ENCODE assay signal across 11 mouse cellular contexts in genomic region chr9:110877888-110878287, GRCm38 (mm10). TPM values are rescaled to one million over a fixed set of nuclear protein-coding genes. Genes with fewer than 3 reads are reported as not detected.
DNase-seq lines count a peak whose midpoint lies in the region; ATAC-seq and TF ChIP-seq lines count a peak whose summit lies in the region.
"Had no signal": no experiment of that assay in that cellular context is flagged by ENCODE, and none has a peak within 500 bp of the region (broad histone marks: within the 10 kb centered on the region; RNA-seq: fewer than 3 reads in every experiment).

No protein-coding gene starts in this region.

- peak; percentile 99 for DNase-seq in heart, adult 11 months
- DNase-seq in thymus, adult 2 months, result no peak
- no peak for DNase-seq in thymus, postnatal 10 days (ENCODE audit: low spot score in 2 of 2)
- DNase-seq in heart, postnatal 4 days, result peak; percentile 88
- DNase-seq in forebrain, embryonic 14.5 days (ENCODE audit: low spot score), result no peak
- no peak for DNase-seq in spleen, postnatal 36 days (ENCODE audit: low spot score in 2 of 2)

- 75% methylated on average over 5 of the region's 5 CpGs for WGBS in heart, embryonic 11.5 days (ENCODE audit: insufficient replicate concordance)
- 80% methylated on average over 5 of the region's 5 CpGs for WGBS in thymus, adult 2 months
- WGBS in forebrain, embryonic 14.5 days, result 86% methylated on average over 5 of the region's 5 CpGs

- no peak overlapping the region for H3K9ac ChIP-seq in heart, embryonic 11.5 days (ENCODE audit: low read depth, low read length)
- no peak overlapping the region for H3K9ac ChIP-seq in forebrain, embryonic 14.5 days (ENCODE audit: low read length)

- H3K27me3 ChIP-seq in heart, embryonic 11.5 days (ENCODE audit: control insufficient read depth, insufficient read depth, low read length), result peaks cover 59% of the 10 kb centered on the region
- no peaks in the 10 kb centered on the region for H3K27me3 ChIP-seq in thymus, adult 2 months (ENCODE audit: control insufficient read depth, insufficient read depth, low read length)
- H3K27me3 ChIP-seq in testis, adult 2 months (ENCODE audit: control insufficient read depth, insufficient read depth, low read length), result no peaks in the 10 kb centered on the region
- H3K27me3 ChIP-seq in forebrain, embryonic 14.5 days (replicated peaks; ENCODE audit: control insufficient read depth, insufficient read depth, low read length), result peaks cover 33% of the 10 kb centered on the region

- TF ChIP-seq POLR2A in thymus, adult 2 months (IDR thresholded peaks at IDR 0.05; ENCODE audit: control insufficient read depth, extremely low read depth, insufficient read depth, low read length, poor library complexity), result no peak
- peak; percentile 38; the same call in 1 of the 2 replicates for TF ChIP-seq POLR2A in testis, adult 2 months (IDR thresholded peaks at IDR 0.05; ENCODE audit: control insufficient read depth, low read depth, low read length)

- H3K27ac ChIP-seq in heart, embryonic 11.5 days (ENCODE audit: low read depth, low read length), result no peak overlapping the region
- H3K27ac ChIP-seq in thymus, adult 2 months (ENCODE audit: control insufficient read depth, insufficient read depth, low read length), result peak overlapping the region; percentile 16; the same call in 1 of the 2 replicates
- peak overlapping the region; percentile 81 for H3K27ac ChIP-seq in testis, adult 2 months (ENCODE audit: control insufficient read depth, insufficient read depth, low read depth, low read length)
- H3K27ac ChIP-seq in forebrain, embryonic 14.5 days (ENCODE audit: low read depth, low read length), result no peak overlapping the region

- H3K9me3 ChIP-seq in heart, embryonic 11.5 days (replicated peaks; ENCODE audit: control insufficient read depth, low read length), result no peaks in the 10 kb centered on the region
- H3K9me3 ChIP-seq in forebrain, embryonic 14.5 days (replicated peaks; ENCODE audit: control insufficient read depth, low read length), result no peaks in the 10 kb centered on the region

- H3K4me3 ChIP-seq in heart, embryonic 11.5 days (ENCODE audit: low read depth, low read length), result no peak overlapping the region
- peak overlapping the region; percentile 17; the same call in 1 of the 2 replicates for H3K4me3 ChIP-seq in thymus, adult 2 months (ENCODE audit: control insufficient read depth, insufficient read depth, low read length)
- no peak overlapping the region for H3K4me3 ChIP-seq in testis, adult 2 months (ENCODE audit: control insufficient read depth, low read depth, low read length)
- no peak overlapping the region for H3K4me3 ChIP-seq in forebrain, embryonic 14.5 days (ENCODE audit: low read depth, low read length)

- no peak overlapping the region for H3K4me2 ChIP-seq in heart, embryonic 11.5 days
- no peak overlapping the region for H3K4me2 ChIP-seq in forebrain, embryonic 14.5 days (ENCODE audit: low read length)

- H3K4me1 ChIP-seq in heart, embryonic 11.5 days (ENCODE audit: control insufficient read depth, insufficient read depth, low read length), result peaks cover 11% of the 10 kb centered on the region; the same call in 1 of the 2 replicates
- peaks cover 69% of the 10 kb centered on the region for H3K4me1 ChIP-seq in thymus, adult 2 months (replicated peaks; ENCODE audit: control insufficient read depth, insufficient read depth, low read length)
- H3K4me1 ChIP-seq in testis, adult 2 months (ENCODE audit: control insufficient read depth, insufficient read depth, low read length), result peaks cover 37% of the 10 kb centered on the region
- peaks cover 12% of the 10 kb centered on the region for H3K4me1 ChIP-seq in forebrain, embryonic 14.5 days (ENCODE audit: control insufficient read depth, insufficient read depth, low read length)

- no peak for TF ChIP-seq CTCF in thymus, adult 2 months (IDR thresholded peaks at IDR 0.05; ENCODE audit: borderline replicate concordance, control insufficient read depth, extremely low read depth, insufficient read depth, low read length, poor library complexity)
- TF ChIP-seq CTCF in testis, adult 2 months (IDR thresholded peaks at IDR 0.05; ENCODE audit: control insufficient read depth, insufficient read depth, insufficient replicate concordance, low read depth, low read length), result no peak

- ATAC-seq in heart, embryonic 11.5 days (replicated peaks; ENCODE audit: insufficient number of reproducible peaks, low FRiP score, low TSS enrichment), result no peak
- ATAC-seq in forebrain, embryonic 14.5 days, result no peak

- no peaks in the 10 kb centered on the region for H3K36me3 ChIP-seq in heart, embryonic 11.5 days (ENCODE audit: control insufficient read depth, insufficient read depth, low read length)
- H3K36me3 ChIP-seq in thymus, adult 2 months (ENCODE audit: control insufficient read depth, insufficient read depth, low read length), result no peaks in the 10 kb centered on the region
- H3K36me3 ChIP-seq in testis, adult 2 months (ENCODE audit: control insufficient read depth, insufficient read depth, low read length), result no peaks in the 10 kb centered on the region
- no peaks in the 10 kb centered on the region for H3K36me3 ChIP-seq in forebrain, embryonic 14.5 days (ENCODE audit: control insufficient read depth, insufficient read depth, low read length)

RNA-seq across cellular contexts. Expression of gene Als2cl, which starts 1.8 kb away (rescaled TPM):
- 0.64 and 1.7 TPM in 2 replicates for polyA plus RNA-seq in heart, embryonic 11.5 days (2014; fragmentation: Nextera tagmentation; extraction: Ambion mirVana)
- 142 and 145 TPM in 2 replicates for polyA plus RNA-seq in thymus, adult 2 months (2012; rRNA removed)
- 10 to 100 TPM; 14.4 to 16.3 TPM for total RNA-seq in heart, postnatal 4 days (2021)
- polyA plus RNA-seq in testis, adult 2 months (2012; rRNA removed), result 4.1 and 4.8 TPM in 2 replicates
- 0.54 and 0.62 TPM in 2 replicates for polyA plus RNA-seq in forebrain, embryonic 14.5 days (2014; fragmentation: Nextera tagmentation; extraction: Ambion mirVana)

RNA-seq across cellular contexts. Expression of gene Tmie, which starts 2.0 kb away (rescaled TPM):
- polyA plus RNA-seq in heart, embryonic 11.5 days (2014; fragmentation: Nextera tagmentation; extraction: Ambion mirVana), result 0.07 TPM in 1 of 2 replicates, not detected in the other
- 11.3 and 12.3 TPM in 2 replicates for polyA plus RNA-seq in thymus, adult 2 months (2012; rRNA removed)
- total RNA-seq in heart, postnatal 4 days (2021), result under 1 TPM; 0.43 to 0.45 TPM
- polyA plus RNA-seq in testis, adult 2 months (2012; rRNA removed), result 0.96 and 1.8 TPM in 2 replicates
- 0.30 and 0.40 TPM in 2 replicates for polyA plus RNA-seq in forebrain, embryonic 14.5 days (2014; fragmentation: Nextera tagmentation; extraction: Ambion mirVana)
- total RNA-seq: CH12.LX had no signal

RNA-seq across cellular contexts. Expression of gene Prss50, which starts 20.1 kb away (rescaled TPM):
- 0.23 and 1.6 TPM in 2 replicates for polyA plus RNA-seq in heart, embryonic 11.5 days (2014; fragmentation: Nextera tagmentation; extraction: Ambion mirVana)
- polyA plus RNA-seq in thymus, adult 2 months (2012; rRNA removed), result 0.19 and 0.22 TPM in 2 replicates
- not detected for total RNA-seq in heart, postnatal 4 days (2021)
- 52.9 and 82.3 TPM in 2 replicates for polyA plus RNA-seq in testis, adult 2 months (2012; rRNA removed)
- polyA plus RNA-seq in forebrain, embryonic 14.5 days (2014; fragmentation: Nextera tagmentation; extraction: Ambion mirVana), result not detected in 2 replicates
- total RNA-seq: CH12.LX had no signal
- polyA plus RNA-seq: neural tube, embryonic 11.5 days had no signal

RNA-seq across cellular contexts. Expression of gene Prss46, which starts 33.6 kb away (rescaled TPM):
- not detected in 2 replicates for polyA plus RNA-seq in heart, embryonic 11.5 days (2014; fragmentation: Nextera tagmentation; extraction: Ambion mirVana)
- 0.08 TPM in 1 of 2 replicates, not detected in the other for polyA plus RNA-seq in thymus, adult 2 months (2012; rRNA removed)
- total RNA-seq in heart, postnatal 4 days (2021), result not detected
- 130 and 134 TPM in 2 replicates for polyA plus RNA-seq in testis, adult 2 months (2012; rRNA removed)
- polyA plus RNA-seq in forebrain, embryonic 14.5 days (2014; fragmentation: Nextera tagmentation; extraction: Ambion mirVana), result not detected in 2 replicates
- total RNA-seq: CH12.LX; layer of hippocampus, adult 18-20 months had no signal
- polyA plus RNA-seq: neural tube, embryonic 11.5 days had no signal

RNA-seq across cellular contexts. Expression of gene Fam240a, which starts 38.8 kb away (rescaled TPM):
- polyA plus RNA-seq in heart, embryonic 11.5 days (2014; fragmentation: Nextera tagmentation; extraction: Ambion mirVana), result not detected in 2 replicates
- 0.74 and 1.7 TPM in 2 replicates for polyA plus RNA-seq in thymus, adult 2 months (2012; rRNA removed)
- total RNA-seq in heart, postnatal 4 days (2021), result not detected
- not detected in 2 replicates for polyA plus RNA-seq in testis, adult 2 months (2012; rRNA removed)
- not detected in 2 replicates for polyA plus RNA-seq in forebrain, embryonic 14.5 days (2014; fragmentation: Nextera tagmentation; extraction: Ambion mirVana)
- total RNA-seq: CH12.LX; layer of hippocampus, adult 18-20 months had no signal
- polyA plus RNA-seq: neural tube, embryonic 11.5 days had no signal

Comparison
In these comparisons a context has a peak if more than half of its experiments do, and no peak if none do; other contexts are left out.
1. DNase-seq: peak in heart, adult 11 months (single experiment) and heart, postnatal 4 days (single experiment); none in thymus, adult 2 months (single experiment), thymus, postnatal 10 days (0 of 2), forebrain, embryonic 14.5 days (single experiment) and spleen, postnatal 36 days (0 of 2).
2. H3K27ac ChIP-seq: peak in thymus, adult 2 months (single experiment) and testis, adult 2 months (single experiment); none in heart, embryonic 11.5 days (single experiment) and forebrain, embryonic 14.5 days (single experiment).
3. RNA of gene Als2cl, which starts 1.8 kb away (polyA plus RNA-seq): 142 to 145 TPM in thymus, adult 2 months; 4.1 to 4.8 TPM in testis, adult 2 months, 0.64 to 1.7 TPM in heart, embryonic 11.5 days and 0.54 to 0.62 TPM in forebrain, embryonic 14.5 days; every median in the first group is over 10 times any median in the second.
4. RNA of gene Prss50, which starts 20.1 kb away (polyA plus RNA-seq): 52.9 to 82.3 TPM in testis, adult 2 months; 0.23 to 1.6 TPM in heart, embryonic 11.5 days, 0.19 to 0.22 TPM in thymus, adult 2 months and not detected in forebrain, embryonic 14.5 days; every median in the first group is over 10 times any median in the second.